ENCODE assay signal across 13 mouse cellular contexts in genomic region chr7:67520959-67521358, GRCm38 (mm10).
DNase-seq lines count a peak whose midpoint lies in the region; ATAC-seq and TF ChIP-seq lines count a peak whose summit lies in the region.
"Had no signal": no experiment of that assay in that cellular context is flagged by ENCODE, and none has a peak within 500 bp of the region (broad histone marks: within the 10 kb centered on the region; RNA-seq: fewer than 3 reads in every experiment).

No protein-coding gene starts in this region.

- no peaks in the 10 kb centered on the region for H3K9me3 ChIP-seq in heart, embryonic 12.5 days (replicated peaks)
- H3K9me3 ChIP-seq in lung, postnatal 0 days (ENCODE audit: low read length): no peaks in the 10 kb centered on the region
- H3K9me3 ChIP-seq: limb, embryonic 15.5 days had no signal

- H3K27me3 ChIP-seq in heart, adult 2 months (ENCODE audit: control insufficient read depth, insufficient read depth, low read length): no peaks in the 10 kb centered on the region
- H3K27me3 ChIP-seq in heart, embryonic 12.5 days (replicated peaks): no peaks in the 10 kb centered on the region
- no peaks in the 10 kb centered on the region for H3K27me3 ChIP-seq in spleen, adult 2 months (ENCODE audit: control insufficient read depth, insufficient read depth, low read length)
- no peaks in the 10 kb centered on the region for H3K27me3 ChIP-seq in lung, postnatal 0 days (replicated peaks; ENCODE audit: insufficient read depth, low read length)
- H3K27me3 ChIP-seq: limb, embryonic 15.5 days had no signal

- WGBS in heart, adult 2 months: 73% methylated on average over 4 of the region's 4 CpGs
- 67% methylated on average over 4 of the region's 4 CpGs for WGBS in heart, embryonic 12.5 days
- WGBS in spleen, adult 2 months: 55% methylated on average over 4 of the region's 4 CpGs
- WGBS in lung, postnatal 0 days: 70% methylated on average over 4 of the region's 4 CpGs

- ATAC-seq in heart, embryonic 12.5 days (ENCODE audit: insufficient number of reproducible peaks, low FRiP score): no peak
- no peak for ATAC-seq in lung, postnatal 0 days
- no peak for ATAC-seq in frontal cortex, adult (ENCODE audit: low TSS enrichment)
- ATAC-seq: inflammation-experienced regulatory T-cells, adult 6 months had no signal

- no peak overlapping the region for H3K4me3 ChIP-seq in heart, adult 2 months
- H3K4me3 ChIP-seq in heart, embryonic 12.5 days: no peak overlapping the region
- no peak overlapping the region for H3K4me3 ChIP-seq in spleen, adult 2 months (ENCODE audit: extremely low read depth, insufficient read depth, insufficient read length)
- no peak overlapping the region for H3K4me3 ChIP-seq in lung, postnatal 0 days (ENCODE audit: low read depth, low read length)
- H3K4me3 ChIP-seq: limb, embryonic 15.5 days; myocyte had no signal

- TF ChIP-seq EP300 in heart, adult 2 months (IDR thresholded peaks at IDR 0.05; ENCODE audit: insufficient read depth, low read depth, low read length): 0 out of 2 replicates have a peak, but pooled peaks have one; percentile 55
- no peak for TF ChIP-seq EP300 in lung, postnatal 0 days (IDR thresholded peaks at IDR 0.05)

- H3K4me2 ChIP-seq in heart, embryonic 12.5 days: no peak overlapping the region
- no peak overlapping the region for H3K4me2 ChIP-seq in lung, postnatal 0 days (replicated peaks; ENCODE audit: low read depth, low read length)
- H3K4me2 ChIP-seq: limb, embryonic 15.5 days had no signal

- no peaks in the 10 kb centered on the region for H3K79me2 ChIP-seq in heart, adult 2 months (replicated peaks; ENCODE audit: control insufficient read depth, insufficient read depth, low read length)

- intact Hi-C loops in heart, adult 2 months (cut with DNase I): loop anchor here (2.0 to 5.0 kb wide), 2 partner anchors 28 to 149 kb away; partner anchors contain the start of gene Mef2a

- no peak overlapping the region for H3K27ac ChIP-seq in heart, adult 2 months
- no peak overlapping the region for H3K27ac ChIP-seq in heart, embryonic 12.5 days (ENCODE audit: poor library complexity, severe bottlenecking)
- H3K27ac ChIP-seq in spleen, adult 2 months (ENCODE audit: insufficient read depth, low read length): no peak overlapping the region
- H3K27ac ChIP-seq in lung, postnatal 0 days (ENCODE audit: low read length): no peak overlapping the region
- H3K27ac ChIP-seq: limb, embryonic 15.5 days had no signal

- peak; percentile 77 for TF ChIP-seq CTCF in heart, adult 2 months (IDR thresholded peaks at IDR 0.05)
- peak; percentile 5; the same call in 1 of the 2 replicates for TF ChIP-seq CTCF in spleen, adult 2 months (IDR thresholded peaks at IDR 0.05; ENCODE audit: extremely low read depth, insufficient read depth, insufficient read length, insufficient replicate concordance)
- peak; percentile 59 for TF ChIP-seq CTCF in lung, postnatal 0 days (IDR thresholded peaks at IDR 0.05)

- H3K9ac ChIP-seq in heart, adult 2 months (ENCODE audit: low read depth, low read length): no peak overlapping the region
- no peak overlapping the region for H3K9ac ChIP-seq in heart, embryonic 12.5 days
- no peak overlapping the region for H3K9ac ChIP-seq in lung, postnatal 0 days (replicated peaks; ENCODE audit: low read depth)
- H3K9ac ChIP-seq: limb, embryonic 15.5 days had no signal

- no peak for TF ChIP-seq POLR2A in heart, adult 2 months (IDR thresholded peaks at IDR 0.05; ENCODE audit: insufficient read depth, low read depth, low read length)
- TF ChIP-seq POLR2A in spleen, adult 2 months (IDR thresholded peaks at IDR 0.05; ENCODE audit: low read depth, low read length): no peak

- no peaks in the 10 kb centered on the region for H3K4me1 ChIP-seq in heart, adult 2 months (ENCODE audit: control insufficient read depth, insufficient read depth, low read length)
- peaks cover 6% of the 10 kb centered on the region for H3K4me1 ChIP-seq in heart, embryonic 12.5 days (replicated peaks)
- no peaks in the 10 kb centered on the region for H3K4me1 ChIP-seq in spleen, adult 2 months (ENCODE audit: control insufficient read depth, insufficient read depth, insufficient read length)
- H3K4me1 ChIP-seq in lung, postnatal 0 days (ENCODE audit: insufficient read depth, low read depth, low read length): no peaks in the 10 kb centered on the region

- no peaks in the 10 kb centered on the region for H3K36me3 ChIP-seq in heart, adult 2 months (ENCODE audit: control insufficient read depth, insufficient read depth, low read length)
- no peaks in the 10 kb centered on the region for H3K36me3 ChIP-seq in heart, embryonic 12.5 days
- H3K36me3 ChIP-seq in spleen, adult 2 months (ENCODE audit: control insufficient read depth, insufficient read depth, low read length): no peaks in the 10 kb centered on the region
- H3K36me3 ChIP-seq in lung, postnatal 0 days (ENCODE audit: insufficient read depth, low read length): no peaks in the 10 kb centered on the region
- H3K36me3 ChIP-seq: limb, embryonic 15.5 days had no signal

- DNase-seq in heart, adult 2 months: peak; percentile 21 to 42
- DNase-seq in spleen, adult 2 months (ENCODE audit: low read depth in 1 of 2, low spot score in 2 of 2): no peak
- DNase-seq in spleen, postnatal 14 days (ENCODE audit: low spot score in 2 of 2): no peak
- peak; percentile 31 for DNase-seq in lung, postnatal 0 days (ENCODE audit: low spot score)
- DNase-seq in right cerebral cortex, adult 2 months (ENCODE audit: low spot score in 2 of 2): no peak
- no peak for DNase-seq in yolk sac, embryonic 10.5 days (ENCODE audit: low spot score)
- DNase-seq: cerebellum, adult 8-10 months; right cerebral cortex, postnatal 4 days had no signal

Comparison
In these comparisons a context has a peak if more than half of its experiments do, and no peak if none do; other contexts are left out.
1. DNase-seq: peak in heart, adult 2 months (2 of 2) and lung, postnatal 0 days (single experiment); none in spleen, adult 2 months (0 of 2), spleen, postnatal 14 days (0 of 2), right cerebral cortex, adult 2 months (0 of 2) and yolk sac, embryonic 10.5 days (single experiment).
2. CTCF ChIP-seq: peak in every context shown above with its lines; median percentile 77 in heart, adult 2 months; 59 in lung, postnatal 0 days; 5 in spleen, adult 2 months.